Mouse (Mus musculus) cortical plate, adult 2 months (tissue): ENCODE measurements around the gene Wdr72.

Experiments used
- CTCF ChIP-seq: fragments of 200-500 bp; IDR thresholded peaks from 2 replicates; pipeline ENCODE4 v1.5.1; 2011; ENCODE audit warnings: mild to moderate bottlenecking, control low read depth, low read length; ENCODE audit not compliant: insufficient read depth; ENCODE audit errors: extremely low read depth
- POLR2A ChIP-seq: fragments of 200-500 bp; IDR thresholded peaks from 2 replicates; pipeline ENCODE4 v1.6.1; 2011; ENCODE audit warnings: mild to moderate bottlenecking, low read length, control low read depth; ENCODE audit not compliant: insufficient read depth; ENCODE audit errors: extremely low read depth

DNA sequence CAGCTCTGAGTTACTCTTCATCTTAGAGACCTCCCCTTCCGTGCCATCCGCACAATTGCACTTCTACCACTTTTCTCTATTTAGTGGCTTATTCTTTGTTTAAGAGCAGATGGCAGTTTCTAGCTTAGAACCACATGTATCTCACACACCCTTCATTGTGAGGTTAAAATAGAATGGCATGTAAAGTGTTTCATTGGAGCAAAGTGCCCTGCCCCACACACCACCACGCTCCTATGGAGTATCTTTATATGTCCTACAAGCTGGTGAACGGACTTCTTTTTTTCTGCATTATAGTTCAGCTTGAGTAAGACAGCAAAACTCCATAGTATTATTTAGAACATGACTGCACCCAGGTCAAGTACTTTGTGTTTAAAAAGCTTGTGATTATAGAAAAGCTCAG lies 137.9 kb downstream of the Wdr72 start:
- TF ChIP-seq CTCF (no peak), POLR2A (no peak)
